In genomic region chr6:72101386-72101785, GRCm38 (mm10) we compare ENCODE assay signal across 14 mouse cellular contexts. TPM values are rescaled to one million over a fixed set of nuclear protein-coding genes. Genes with fewer than 3 reads are reported as not detected.
A peak's percentile ranks its signal among the peaks of the same experiment; 100 is the strongest.
DNase-seq lines count a peak whose midpoint lies in the region; ATAC-seq and TF ChIP-seq lines count a peak whose summit lies in the region.
"Had no signal": no experiment of that assay in that cellular context is flagged by ENCODE, and none has a peak within 500 bp of the region (broad histone marks: within the 10 kb centered on the region; RNA-seq: fewer than 3 reads in every experiment).

No protein-coding gene starts in this region.

- 66% methylated on average over 4 of the region's 4 CpGs for whole genome bisulfite sequencing in heart, embryonic 10.5 days
- 40% methylated on average over 4 of the region's 4 CpGs for WGBS in liver, embryonic 15.5 days (ENCODE audit: insufficient replicate concordance)

- intact Hi-C loops in left cerebral cortex, postnatal 10 days (cut with DNase I) = no loop called here

- no peak for TF ChIP-seq CTCF in G1E (IDR thresholded peaks at IDR 0.05; ENCODE audit: low read depth, low read length)

- no peak for DNase-seq in heart, embryonic 10.5 days (ENCODE audit: low spot score)
- no peak for DNase-seq in heart, adult 11 months
- DNase-seq in G1E (ENCODE audit: low spot score) (no peak), adipocyte (ENCODE audit: low spot score) (no peak)
- DNase-seq in lung, postnatal 25 days (ENCODE audit: low spot score) = peak; percentile 75
- no peak for DNase-seq in left cerebral cortex, adult 18-20 months (ENCODE audit: low spot score in 2 of 2)
- DNase-seq in left cerebral cortex, postnatal 10 days (ENCODE audit: extremely low spot score in 1 of 2, low spot score in 2 of 2) = no peak
- DNase-seq: cerebellum, adult 18-20 months; kidney, adult 18-20 months; kidney, postnatal 4 days; right cerebral cortex, postnatal 14 days had no signal

- no peaks in the 10 kb centered on the region for H3K27me3 ChIP-seq in heart, embryonic 10.5 days (ENCODE audit: insufficient read depth, poor library complexity, severe bottlenecking)
- H3K27me3 ChIP-seq in G1E (ENCODE audit: insufficient read depth, low read length) = no peaks in the 10 kb centered on the region
- H3K27me3 ChIP-seq in liver, embryonic 15.5 days = no peaks in the 10 kb centered on the region
- H3K27me3 ChIP-seq: hindbrain, embryonic 13.5 days had no signal

- H3K9ac ChIP-seq in liver, embryonic 15.5 days = peak overlapping the region; percentile 71
- H3K9ac ChIP-seq: hindbrain, embryonic 13.5 days had no signal

- H3K4me1 ChIP-seq in heart, embryonic 10.5 days = peaks cover 70% of the 10 kb centered on the region
- H3K4me1 ChIP-seq in G1E (ENCODE audit: insufficient read depth, low read depth, low read length) = peaks cover 79% of the 10 kb centered on the region
- H3K4me1 ChIP-seq in liver, embryonic 15.5 days (replicated peaks) = peaks cover 76% of the 10 kb centered on the region

- peak overlapping the region; percentile 75 for H3K4me2 ChIP-seq in liver, embryonic 15.5 days
- H3K4me2 ChIP-seq: hindbrain, embryonic 13.5 days had no signal

- ATAC-seq in G1E (ENCODE audit: extremely low read depth, insufficient number of reproducible peaks, low FRiP score, poor library complexity, severe bottlenecking) = no peak
- no peak for ATAC-seq in liver, embryonic 15.5 days (ENCODE audit: insufficient read depth)

- peak overlapping the region; percentile 72; the same call in 1 of the 2 replicates for H3K27ac ChIP-seq in heart, embryonic 10.5 days
- H3K27ac ChIP-seq in liver, embryonic 15.5 days (replicated peaks) = peak overlapping the region; percentile 99
- H3K27ac ChIP-seq: hindbrain, embryonic 13.5 days; macrophage had no signal

- peak overlapping the region; percentile 24 for H3K4me3 ChIP-seq in heart, embryonic 10.5 days
- H3K4me3 ChIP-seq in G1E (ENCODE audit: low read depth, low read length) = peak overlapping the region; percentile 70; the same call in 1 of the 2 replicates
- peak overlapping the region; percentile 84 for H3K4me3 ChIP-seq in liver, embryonic 15.5 days (replicated peaks)
- H3K4me3 ChIP-seq: hindbrain, embryonic 13.5 days had no signal

- H3K9me3 ChIP-seq in heart, embryonic 10.5 days = no peaks in the 10 kb centered on the region
- no peaks in the 10 kb centered on the region for H3K9me3 ChIP-seq in G1E (replicated peaks)
- H3K9me3 ChIP-seq in liver, embryonic 15.5 days (replicated peaks) = no peaks in the 10 kb centered on the region
- H3K9me3 ChIP-seq: hindbrain, embryonic 13.5 days had no signal

- H3K36me3 ChIP-seq in heart, embryonic 10.5 days = peaks cover 6% of the 10 kb centered on the region; the same call in 1 of the 2 replicates
- peaks cover 51% of the 10 kb centered on the region for H3K36me3 ChIP-seq in G1E (replicated peaks)
- H3K36me3 ChIP-seq in liver, embryonic 15.5 days (replicated peaks) = peaks cover 29% of the 10 kb centered on the region
- H3K36me3 ChIP-seq: hindbrain, embryonic 13.5 days had no signal

RNA-seq across cellular contexts. Expression of gene St3gal5, which starts 4.0 kb away (rescaled TPM):
- 59.5 and 64.1 TPM in 2 replicates for polyA plus RNA-seq in heart, embryonic 10.5 days (2016; fragmentation: Nextera tagmentation; extraction: Ambion mirVana)
- total RNA-seq in G1E (2014; fragmentation: Nextera tagmentation) (95.2 and 107 TPM in 2 replicates), G1E (2017) (46.8 and 51.0 TPM in 2 replicates)
- 62.8 and 70.0 TPM in 2 replicates for polyA plus RNA-seq in G1E (2012)
- polyA plus RNA-seq in liver, embryonic 15.5 days (2015; fragmentation: Nextera tagmentation; extraction: Ambion mirVana) = 185 and 213 TPM in 2 replicates
- total RNA-seq in left cerebral cortex, adult 18-20 months (2021) = 100 to 1,000 TPM; 166 to 175 TPM
- total RNA-seq in left cerebral cortex, postnatal 10 days (2021) = 100 to 1,000 TPM in 1 of 2 experiments, 10 to 100 TPM in 1; 98.2 to 100 TPM

Comparison
In these comparisons a context has a peak if more than half of its experiments do, and no peak if none do; other contexts are left out.
1. H3K4me3 ChIP-seq: peak in every context shown above with its lines; median percentile 84 in liver, embryonic 15.5 days; 70 in G1E; 24 in heart, embryonic 10.5 days.